Mouse (Mus musculus): Measurements from ENCODE around the gene Sdcbp2. TPM values are rescaled to one million over a fixed set of nuclear protein-coding genes. Genes with fewer than 3 reads are reported as not detected.
"Not testable (repeated sequence)": the region's sequence is repeated elsewhere in the genome, so short reads cannot be mapped to it uniquely, and the experiment has no call there.

Sdcbp2 gene
- polyA plus RNA-seq, 1 experiment from 2014 or later: 0.17 TPM

- peaks cover 58% of the 10 kb centered on the region for H3K27me3 ChIP-seq
- in situ Hi-C loops (cut with MboI; ENCODE audit: low pct_unique_long_range_greater_than_20kb): no loop called here
- ATAC-seq (no peak), DNase-seq (ENCODE audit: low read depth, low spot score) (no peak)
- ChIA-PET POLR2A (no interaction called here), CTCF (no interaction called here)
- TF ChIP-seq CTCF (IDR thresholded peaks at IDR 0.05): no peak
Observed at GRCm38 (mm10) chr2:151598068-151598467, 25.6 kb downstream of the Sdcbp2 start.

- ChIA-PET CTCF (no interaction called here), POLR2A (no interaction called here)
- in situ Hi-C loops (cut with MboI; ENCODE audit: low pct_unique_long_range_greater_than_20kb): no loop called here
- TF ChIP-seq CTCF (IDR thresholded peaks at IDR 0.05): no peak
- H3K27me3 ChIP-seq: peaks cover 32% of the 10 kb centered on the region
- ATAC-seq (no peak), DNase-seq (ENCODE audit: low read depth, low spot score) (no peak)
Observed at GRCm38 (mm10) chr2:151602106-151602505, 29.7 kb downstream of the Sdcbp2 start.

- POLR2A ChIA-PET: no interaction called here
- no peak for ATAC-seq
- CTCF ChIA-PET: interaction anchor here (1.6 kb wide), 1 partner anchor 12 kb away, joined by 4 read pairs; no protein-coding TSS in a partner anchor
- peaks cover 25% of the 10 kb centered on the region for H3K27me3 ChIP-seq
- in situ Hi-C loops (cut with MboI; ENCODE audit: low pct_unique_long_range_greater_than_20kb): no loop called here
- no peak for TF ChIP-seq CTCF (IDR thresholded peaks at IDR 0.05)
- DNase-seq (ENCODE audit: low read depth, low spot score): no peak
Observed at GRCm38 (mm10) chr2:151603630-151604029, 31.2 kb downstream of the Sdcbp2 start.

DNA sequence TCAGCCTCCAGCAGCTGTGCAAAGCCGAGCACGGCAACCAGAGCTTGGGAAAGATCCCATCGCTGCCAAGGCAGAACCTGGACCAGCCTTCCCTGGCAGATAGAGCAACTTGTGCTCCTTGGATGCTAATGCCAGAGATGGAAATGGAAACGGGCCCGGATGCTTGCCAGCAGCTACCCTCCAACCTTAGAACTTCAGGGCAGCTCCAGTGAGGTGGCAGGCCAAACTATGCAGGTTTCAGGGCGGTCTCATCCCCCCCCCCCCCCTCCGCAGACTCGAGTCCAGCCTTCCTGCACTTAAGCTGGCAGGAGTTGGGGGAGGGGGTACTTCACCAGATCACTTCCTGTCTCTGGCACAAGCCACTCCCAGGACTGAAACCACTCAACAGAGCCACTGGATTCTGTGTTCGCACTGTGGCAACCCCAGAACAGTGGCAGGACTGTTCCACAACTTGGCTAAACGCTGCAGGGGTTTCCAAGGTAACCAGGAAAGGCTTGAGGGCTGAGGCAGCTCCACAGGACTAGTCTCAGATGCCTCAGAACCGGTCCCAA lies 33.1 kb downstream of the Sdcbp2 start:
- ChIA-PET CTCF (interaction anchor here (1.6 kb wide), 1 partner anchor 10 kb away, joined by 4 read pairs; no protein-coding TSS in a partner anchor), POLR2A (interaction anchor here (0.6 kb wide), 1 partner anchor 1299 kb away, joined by 4 read pairs; no protein-coding TSS in a partner anchor)
- TF ChIP-seq CTCF (IDR thresholded peaks at IDR 0.05): no peak
- H3K27me3 ChIP-seq: peaks cover 20% of the 10 kb centered on the region
- DNase-seq (ENCODE audit: low read depth, low spot score): no peak
- ATAC-seq: no peak
- in situ Hi-C loops (cut with MboI; ENCODE audit: low pct_unique_long_range_greater_than_20kb): no loop called here

- no peak for ATAC-seq
- POLR2A ChIA-PET: no interaction called here
- CTCF ChIA-PET: interaction anchor here (1.2 kb wide), 1 partner anchor 24 kb away, joined by 3 read pairs; the partner anchor contains the start of gene Snph
- no peak for DNase-seq (ENCODE audit: low read depth, low spot score)
- in situ Hi-C loops (cut with MboI; ENCODE audit: low pct_unique_long_range_greater_than_20kb): no loop called here
- no peak for TF ChIP-seq CTCF (IDR thresholded peaks at IDR 0.05)
- H3K27me3 ChIP-seq: peaks cover 11% of the 10 kb centered on the region
Observed at GRCm38 (mm10) chr2:151608435-151608834, 36.0 kb downstream of the Sdcbp2 start.

DNA sequence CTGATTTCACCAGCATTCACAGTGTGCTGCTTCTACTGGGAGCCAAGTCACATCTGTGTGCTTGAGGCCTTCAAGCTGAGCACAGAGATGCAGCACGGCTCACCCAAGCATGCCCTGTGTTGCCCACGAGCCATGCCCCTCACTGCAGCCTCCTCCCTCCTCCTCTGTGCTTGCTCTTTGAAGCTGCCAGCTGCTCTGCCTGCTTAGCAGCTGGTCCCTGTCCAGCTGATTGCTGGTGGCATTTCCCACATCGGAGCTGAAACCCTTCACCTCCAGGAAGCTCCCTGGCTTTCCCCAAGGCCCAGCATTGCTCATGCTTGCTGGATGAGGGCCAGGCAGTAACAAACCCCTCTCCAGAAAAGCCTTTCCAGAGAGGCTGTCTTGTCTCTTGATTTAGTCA lies 37.6 kb downstream of the Sdcbp2 start:
- no peak for ATAC-seq
- no peak for TF ChIP-seq CTCF (IDR thresholded peaks at IDR 0.05)
- in situ Hi-C loops (cut with MboI; ENCODE audit: low pct_unique_long_range_greater_than_20kb): no loop called here
- DNase-seq (ENCODE audit: low read depth, low spot score): no peak
- peaks cover 18% of the 10 kb centered on the region for H3K27me3 ChIP-seq
- POLR2A ChIA-PET: no interaction called here
- CTCF ChIA-PET: no interaction called here

DNA sequence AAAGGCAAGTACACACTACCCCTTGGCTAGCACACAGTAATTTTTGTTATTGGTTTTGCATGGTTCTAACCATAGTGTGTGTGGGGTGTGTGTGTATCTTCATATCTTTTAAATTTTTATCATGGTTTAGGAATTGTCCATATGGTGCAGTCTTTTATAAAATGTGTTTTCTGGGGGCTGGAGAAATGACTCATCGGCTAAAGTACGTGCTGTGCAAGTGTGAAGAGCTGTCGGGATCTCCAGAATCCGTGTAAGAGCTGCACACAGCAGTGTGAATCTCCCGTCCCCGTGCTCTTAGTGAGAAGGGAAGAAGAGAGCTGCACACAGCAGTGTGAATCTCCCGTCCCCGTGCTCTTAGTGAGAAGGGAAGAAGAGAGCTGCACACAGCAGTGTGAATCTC lies 43.4 kb downstream of the Sdcbp2 start:
- DNase-seq (ENCODE audit: low read depth, low spot score); ATAC-seq; in situ Hi-C loops (cut with MboI; ENCODE audit: low pct_unique_long_range_greater_than_20kb); POLR2A ChIA-PET: not testable (repeated sequence)
- CTCF ChIA-PET: interaction anchor here (1.7 kb wide), 1 partner anchor 11 kb away, joined by 4 read pairs; no protein-coding TSS in a partner anchor
- H3K27me3 ChIP-seq: peaks cover 18% of the 10 kb centered on the region

- TF ChIP-seq CTCF (IDR thresholded peaks at IDR 0.05): no peak
- DNase-seq (ENCODE audit: low read depth, low spot score): no peak
- in situ Hi-C loops (cut with MboI; ENCODE audit: low pct_unique_long_range_greater_than_20kb): no loop called here
- POLR2A ChIA-PET: no interaction called here
- CTCF ChIA-PET: no interaction called here
- peaks cover 21% of the 10 kb centered on the region for H3K27me3 ChIP-seq
- ATAC-seq: no peak
Observed at GRCm38 (mm10) chr2:151616551-151617329, 44.3 kb downstream of the Sdcbp2 start.

GRCm38 (mm10) chr2:151623776-151624175 lies 51.4 kb downstream of the Sdcbp2 start:
- H3K27me3 ChIP-seq: peaks cover 14% of the 10 kb centered on the region
- POLR2A ChIA-PET: no interaction called here
- DNase-seq (ENCODE audit: low read depth, low spot score) (no peak), ATAC-seq (no peak)
- in situ Hi-C loops (cut with MboI; ENCODE audit: low pct_unique_long_range_greater_than_20kb): no loop called here
- TF ChIP-seq CTCF (IDR thresholded peaks at IDR 0.05): no peak
- CTCF ChIA-PET: interaction anchor here (1.2 kb wide), 1 partner anchor 9 kb away, joined by 3 read pairs; the partner anchor contains the start of gene Snph

DNA sequence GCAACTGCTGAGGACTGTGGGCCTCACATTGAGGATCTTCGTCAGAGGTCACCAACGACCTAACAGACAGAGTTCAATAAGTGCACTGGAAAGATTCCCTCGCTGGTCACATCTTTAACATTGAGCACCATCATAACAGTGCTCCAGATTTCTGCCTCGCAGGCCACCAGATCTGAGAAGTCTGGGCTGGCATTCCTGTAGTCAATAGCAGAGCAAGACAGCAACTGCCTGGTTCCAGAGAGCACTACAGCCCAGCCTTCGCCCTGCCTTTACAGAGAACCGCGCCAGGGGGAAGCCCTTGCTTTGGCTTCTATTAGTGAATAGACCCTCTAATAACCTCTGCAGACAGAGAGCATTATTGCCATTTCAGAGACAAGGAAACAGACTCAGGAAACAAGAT lies 53.9 kb downstream of the Sdcbp2 start:
- TF ChIP-seq CTCF (IDR thresholded peaks at IDR 0.05): no peak
- in situ Hi-C loops (cut with MboI; ENCODE audit: low pct_unique_long_range_greater_than_20kb): no loop called here
- H3K27me3 ChIP-seq: peaks cover 22% of the 10 kb centered on the region
- CTCF ChIA-PET: no interaction called here
- ATAC-seq (no peak), DNase-seq (ENCODE audit: low read depth, low spot score) (no peak)
- POLR2A ChIA-PET: no interaction called here

- ChIA-PET CTCF (no interaction called here), POLR2A (no interaction called here)
- no peak for TF ChIP-seq CTCF (IDR thresholded peaks at IDR 0.05)
- in situ Hi-C loops (cut with MboI; ENCODE audit: low pct_unique_long_range_greater_than_20kb): no loop called here
- ATAC-seq: no peak
- peaks cover 22% of the 10 kb centered on the region for H3K27me3 ChIP-seq
- DNase-seq (ENCODE audit: low read depth, low spot score): no peak
Observed at GRCm38 (mm10) chr2:151628011-151628410, 55.6 kb downstream of the Sdcbp2 start.

All from Patski (cell line).